Mouse (Mus musculus) embryonic fibroblast, embryonic 13.5 days (primary cell): ENCODE measurements around the gene Dsel. TPM values are rescaled to one million over a fixed set of nuclear protein-coding genes. Genes with fewer than 3 reads are reported as not detected.

Source experiments
- H3K27ac ChIP-seq: 2 replicates; pipeline ENCODE4 v1.5.1; 2012; ENCODE audit warnings: low read length, control low read depth, inconsistent platforms; ENCODE audit not compliant: insufficient read depth
- H3K4me1 ChIP-seq: 2 replicates; pipeline ENCODE4 v1.6.1; 2011; ENCODE audit warnings: low read length; ENCODE audit not compliant: control insufficient read depth, insufficient read depth
- H3K4me3 ChIP-seq: 2 replicates; pipeline ENCODE4 v1.5.1; 2011; ENCODE audit warnings: mild to moderate bottlenecking, control low read depth, low read length; ENCODE audit not compliant: insufficient read depth
- CTCF ChIP-seq: IDR thresholded peaks from 2 replicates; pipeline ENCODE4 v1.5.1; 2011; ENCODE audit warnings: mild to moderate bottlenecking, control low read depth, low read length, moderate library complexity, borderline replicate concordance; ENCODE audit not compliant: insufficient read depth
- POLR2A ChIP-seq: IDR thresholded peaks from 2 replicates; pipeline ENCODE4 v1.6.1; 2011; ENCODE audit warnings: low read depth, mild to moderate bottlenecking, control low read depth, low read length, moderate library complexity
- polyA plus RNA-seq: library from polyadenylated mRNA; stranded (reverse); fragments of >200 nt; gene quantifications from 2 replicates; pipeline ENCODE4 v1.2.4, GENCODE M21; 2011; ENCODE audit warnings: low read depth; ENCODE audit not compliant: missing spikeins, insufficient read length

Gene Dsel
- 22.4 and 32.3 TPM in 2 replicates for polyA plus RNA-seq

DNA sequence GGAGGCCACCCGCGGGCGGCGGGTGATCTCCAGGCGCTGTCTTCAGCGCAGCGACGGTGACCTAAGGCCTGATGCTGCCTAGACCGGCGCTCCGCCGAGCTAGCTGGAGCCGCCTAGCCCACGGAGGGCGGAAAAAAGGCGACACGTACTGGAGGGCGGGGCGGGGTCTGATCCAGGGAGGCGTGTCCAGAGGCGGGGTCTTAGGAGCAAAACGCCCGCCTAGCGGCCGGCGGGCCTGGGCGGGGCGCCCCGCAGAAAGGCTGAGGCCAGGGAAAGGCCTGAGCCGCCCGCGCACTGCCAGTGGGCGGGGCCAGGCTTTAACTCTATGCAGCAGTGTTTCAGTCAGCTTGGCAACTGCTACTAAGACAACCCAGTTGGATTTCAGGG lies at the start of gene Dsel:
Dsel (minus strand) TSS at position 140 of the 387 bp plus-strand sequence.
- no peaks in the 10 kb centered on the region for H3K4me1 ChIP-seq
- peak within 1 kb of the TSS; percentile 83 for H3K27ac ChIP-seq
- no peak for TF ChIP-seq CTCF
- peak; percentile 94 for TF ChIP-seq POLR2A
- peak within 1 kb of the TSS; percentile 87 for H3K4me3 ChIP-seq

DNA sequence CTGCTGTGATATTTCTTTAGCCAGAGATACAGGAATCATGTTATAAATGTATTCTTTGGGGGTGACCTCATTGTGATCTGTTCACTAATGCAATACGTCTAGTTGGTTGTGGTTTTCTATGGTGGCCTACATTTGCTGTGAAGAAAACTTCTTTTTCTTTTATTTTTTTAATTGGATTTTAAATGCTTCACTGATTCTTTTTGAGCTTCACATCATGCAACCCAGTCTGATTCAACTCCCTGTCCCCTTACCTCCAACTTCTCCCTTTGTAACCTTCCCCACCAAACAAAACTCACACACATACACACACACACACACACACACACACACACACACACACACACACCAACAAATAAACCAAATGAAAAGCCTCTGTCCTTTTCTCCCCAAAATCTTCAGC lies 46.7 kb upstream of the Dsel start:
- TF ChIP-seq CTCF (no peak), POLR2A (no peak)

DNA sequence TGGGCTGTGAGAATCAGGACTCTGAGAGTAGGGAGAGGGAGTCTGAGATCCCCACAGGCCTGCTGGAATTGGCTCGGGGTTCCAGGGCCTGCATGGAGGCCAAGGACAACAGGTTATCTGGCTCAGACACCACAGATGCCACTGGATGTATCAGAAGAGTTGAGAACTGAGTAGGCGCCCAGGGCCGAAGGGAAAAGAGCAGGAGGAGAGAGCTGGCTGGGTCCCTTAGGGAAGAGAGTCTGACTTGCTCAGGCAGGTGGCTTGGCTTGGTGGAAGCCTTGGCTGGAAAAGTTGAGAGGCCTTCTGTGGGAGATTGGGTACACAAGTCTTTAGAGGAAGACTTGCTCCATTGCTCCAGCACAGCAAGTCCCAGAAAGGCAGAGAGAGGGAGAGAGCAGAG lies 18.6 kb upstream of the Dsel start:
- TF ChIP-seq CTCF (no peak), POLR2A (no peak)
- H3K27ac ChIP-seq: no peak overlapping the region
- H3K4me3 ChIP-seq: no peak overlapping the region
- H3K4me1 ChIP-seq: no peaks in the 10 kb centered on the region

More for the DNA sequence above, 46.7 kb upstream of the Dsel start:
- Histone ChIP-seq H3K4me3 (no peak overlapping the region), H3K27ac (no peak overlapping the region), H3K4me1 (no peaks in the 10 kb centered on the region)

DNA sequence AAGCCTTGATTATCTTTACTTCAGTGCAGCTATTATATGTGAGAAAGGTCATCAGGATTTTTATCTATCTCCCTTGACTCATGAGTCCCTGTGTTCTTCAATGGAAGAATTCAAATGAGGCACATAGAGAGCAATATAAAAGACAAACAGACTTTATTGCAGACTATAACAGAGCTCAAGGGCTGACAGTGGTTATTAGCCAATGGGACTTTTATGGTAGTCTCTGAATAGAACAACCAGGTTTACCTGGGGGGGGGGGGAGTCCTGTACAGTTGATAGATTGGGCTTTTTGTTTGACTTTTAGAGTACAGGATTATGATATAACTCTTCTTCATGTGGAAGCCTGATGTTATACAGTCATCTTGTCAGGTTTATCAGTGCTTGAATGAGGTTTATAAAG lies 11.1 kb upstream of the Dsel start:
- Histone ChIP-seq H3K4me1 (no peaks in the 10 kb centered on the region), H3K27ac (no peak overlapping the region), H3K4me3 (no peak overlapping the region)
- TF ChIP-seq POLR2A (no peak), CTCF (no peak)

DNA sequence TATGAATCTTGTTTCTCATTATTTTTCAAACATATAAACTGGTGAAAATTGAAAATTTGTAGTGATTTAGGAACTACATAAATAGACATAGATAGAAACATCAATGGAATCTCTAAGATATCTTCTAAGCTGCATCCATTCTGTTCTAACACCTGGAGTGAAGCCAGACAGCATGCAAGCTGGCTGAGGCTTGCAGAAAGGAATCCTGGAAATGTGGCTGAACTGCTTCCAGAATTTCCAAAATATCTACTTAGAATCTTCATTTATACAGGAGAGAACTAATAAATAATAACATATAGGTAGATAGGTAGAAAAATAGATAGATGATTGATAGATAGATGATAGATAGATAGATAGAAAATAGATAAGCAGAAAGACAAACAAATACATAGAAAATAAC lies 8.5 kb upstream of the Dsel start:
- H3K4me1 ChIP-seq: no peaks in the 10 kb centered on the region
- H3K27ac ChIP-seq: no peak overlapping the region
- TF ChIP-seq CTCF: no peak
- TF ChIP-seq POLR2A: no peak

DNA sequence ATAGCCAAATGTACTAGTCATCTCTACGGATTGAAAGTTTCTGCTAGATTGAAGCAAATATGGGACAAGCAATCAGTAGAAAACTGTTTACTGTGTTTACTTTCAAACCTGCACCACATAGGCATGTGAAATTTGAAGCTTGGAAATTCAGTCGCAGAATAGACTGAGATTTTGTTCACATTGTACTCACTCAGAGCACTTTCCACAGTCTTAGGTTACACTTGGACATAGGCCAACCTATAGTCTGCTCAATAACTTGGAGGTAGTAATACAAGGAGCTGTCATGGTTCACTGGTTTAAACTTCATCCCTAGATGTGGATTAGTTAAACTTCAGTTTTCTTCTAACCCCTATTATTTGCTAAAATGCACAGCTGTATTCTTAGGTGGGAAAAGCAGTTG lies 749 bp upstream of the Dsel start:
- no peak overlapping the region for H3K27ac ChIP-seq
- no peaks in the 10 kb centered on the region for H3K4me1 ChIP-seq
- no peak for TF ChIP-seq CTCF
- no peak for TF ChIP-seq POLR2A
- H3K4me3 ChIP-seq: no peak overlapping the region

More for the DNA sequence above, 8.5 kb upstream of the Dsel start:
- H3K4me3 ChIP-seq: no peak overlapping the region

DNA sequence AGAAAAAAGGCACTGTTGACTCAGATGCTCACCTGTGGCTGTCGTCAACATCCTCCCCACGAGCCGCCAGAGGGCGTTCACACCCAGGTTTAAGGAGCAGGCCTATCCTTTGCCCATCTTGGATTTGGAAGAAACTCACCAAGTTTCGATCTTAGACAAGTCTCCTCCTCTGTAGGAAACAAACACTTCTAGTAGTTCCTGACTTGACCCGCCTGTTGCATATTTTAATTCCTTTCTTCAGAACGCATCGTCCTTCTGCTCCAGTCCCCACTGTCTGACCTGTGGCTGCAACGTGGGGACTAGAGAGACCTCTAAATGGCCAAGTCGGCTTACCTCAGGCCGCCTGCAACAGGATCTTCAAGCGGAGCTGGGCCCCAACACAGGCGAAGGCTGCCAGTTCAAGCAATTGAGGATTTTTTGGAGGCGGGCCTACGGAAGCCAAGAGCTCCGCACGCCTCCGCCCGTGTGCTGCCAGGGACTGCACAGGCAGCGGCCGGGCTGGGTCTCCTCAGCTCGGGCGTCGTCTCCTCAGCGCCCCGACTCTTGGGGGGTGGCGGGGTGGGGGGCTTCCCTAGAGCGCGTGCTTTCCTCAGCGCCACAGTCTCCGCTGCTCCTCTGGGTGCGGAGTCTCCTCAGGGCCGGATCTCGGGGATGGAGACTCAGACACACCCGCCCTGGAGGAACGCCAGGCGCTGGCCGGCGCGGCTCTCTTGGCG lies 497 bp downstream of the Dsel start:
- TF ChIP-seq CTCF: peak; percentile 66; the same call in 1 of the 2 replicates
- 0 out of 2 replicates have a peak, but pooled peaks have one; percentile 35 for TF ChIP-seq POLR2A
- H3K4me3 ChIP-seq: peak overlapping the region; percentile 87
- H3K27ac ChIP-seq: peak overlapping the region; percentile 83
- no peaks in the 10 kb centered on the region for H3K4me1 ChIP-seq

DNA sequence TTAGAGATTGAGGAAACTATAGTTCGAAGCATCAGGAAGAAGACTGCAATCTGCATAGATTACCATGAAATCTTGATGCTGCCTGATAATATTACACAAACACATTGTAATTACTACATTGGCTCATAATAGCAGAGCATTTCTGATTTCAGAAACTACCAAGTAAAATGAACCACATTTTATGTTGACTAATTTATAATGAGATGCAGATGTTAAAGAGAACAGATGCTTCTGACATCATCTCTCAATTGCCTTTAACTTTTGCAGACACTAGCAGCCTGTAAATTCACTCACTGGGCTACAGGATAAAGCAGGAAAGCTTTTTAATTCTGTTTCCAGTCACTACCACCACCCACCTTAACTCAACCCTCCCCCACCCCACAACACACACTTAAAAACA lies 6.9 kb downstream of the Dsel start:
- Histone ChIP-seq H3K4me3 (no peak overlapping the region), H3K27ac (no peak overlapping the region), H3K4me1 (no peaks in the 10 kb centered on the region)
- TF ChIP-seq CTCF (no peak), POLR2A (no peak)

DNA sequence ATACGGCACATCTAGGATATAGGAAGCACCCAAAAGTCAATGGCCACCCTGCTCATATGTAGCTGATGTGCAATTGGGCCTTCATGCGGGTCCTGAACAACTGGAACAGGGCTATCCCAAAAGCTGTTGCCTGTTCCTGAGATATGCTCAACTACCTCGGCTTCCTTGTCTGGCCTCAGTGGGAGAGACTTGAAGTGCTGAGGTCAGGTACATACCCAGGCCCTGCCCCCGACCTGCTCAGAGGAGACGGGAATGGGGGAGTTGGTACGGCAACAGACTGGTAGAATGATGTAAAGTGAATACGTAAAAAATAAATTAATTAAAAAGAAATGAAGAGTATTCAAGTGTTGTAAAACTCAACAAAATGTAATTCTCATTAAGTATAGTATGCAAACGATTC lies 12.3 kb downstream of the Dsel start:
- TF ChIP-seq CTCF (no peak), POLR2A (no peak)
- H3K4me3 ChIP-seq: no peak overlapping the region
- H3K4me1 ChIP-seq: no peaks in the 10 kb centered on the region
- H3K27ac ChIP-seq: no peak overlapping the region

DNA sequence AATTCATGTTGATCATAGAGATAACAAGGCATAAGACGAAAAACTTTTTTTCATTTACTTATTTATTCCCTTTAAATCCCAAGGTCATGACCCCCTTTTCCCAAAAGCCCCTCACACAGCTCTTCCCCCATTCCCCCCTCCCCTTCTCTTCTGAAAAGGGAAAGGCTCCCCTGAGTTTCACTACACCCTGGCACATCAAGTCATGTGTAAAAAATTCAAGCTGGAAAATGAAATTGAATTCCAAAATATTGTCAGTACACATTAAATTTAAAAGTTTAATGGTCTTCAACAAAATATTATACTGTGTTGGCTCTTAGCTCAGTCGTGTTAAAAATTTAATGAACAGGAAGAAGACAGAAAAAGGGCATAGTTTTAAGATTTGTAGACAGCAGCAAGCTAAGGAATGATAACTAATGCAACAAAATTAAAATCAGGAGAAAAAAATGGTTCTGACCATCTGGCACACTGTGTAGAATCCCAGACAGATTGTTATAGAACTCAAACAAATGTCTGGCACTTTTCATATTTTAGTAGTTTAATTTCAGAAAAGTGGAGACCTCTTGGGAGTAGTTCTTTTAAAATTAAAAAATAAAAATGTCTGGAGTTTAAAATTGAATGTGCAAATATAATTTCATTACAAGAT lies 31.0 kb downstream of the Dsel start:
- H3K27ac ChIP-seq: no peak overlapping the region
- TF ChIP-seq CTCF (no peak), POLR2A (no peak)
- no peak overlapping the region for H3K4me3 ChIP-seq
- no peaks in the 10 kb centered on the region for H3K4me1 ChIP-seq
